In the genomic region with DNA sequence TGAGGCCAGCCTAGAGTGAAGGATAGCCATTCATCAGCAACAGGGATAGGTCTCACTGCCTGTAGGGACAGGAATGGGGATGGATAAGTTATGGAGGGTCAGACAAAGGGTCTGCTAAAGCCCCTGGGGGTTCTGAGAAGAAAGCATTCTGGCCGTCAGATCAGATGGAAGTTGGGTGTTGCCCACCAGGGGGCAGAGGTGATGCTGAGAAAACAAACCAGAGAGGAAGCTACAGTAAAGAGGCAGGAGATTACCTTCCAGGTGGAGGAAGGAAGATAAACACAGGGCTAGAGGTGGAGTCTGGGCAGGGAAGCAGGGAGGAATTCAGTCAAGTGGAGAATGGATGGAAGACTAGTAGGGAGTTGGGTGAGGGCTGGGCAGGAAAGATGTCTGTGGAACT, we compare ENCODE assay signal across 9 mouse cellular contexts. TPM values are rescaled to one million over a fixed set of nuclear protein-coding genes. Genes with fewer than 3 reads are reported as not detected.
DNase-seq lines count a peak whose midpoint lies in the region; ATAC-seq and TF ChIP-seq lines count a peak whose summit lies in the region.
"Had no signal": no experiment of that assay in that cellular context is flagged by ENCODE, and none has a peak within 500 bp of the region (broad histone marks: within the 10 kb centered on the region; RNA-seq: fewer than 3 reads in every experiment).

No protein-coding gene starts in this region.

- peak; percentile 45; the same call in 1 of the 2 replicates for TF ChIP-seq CTCF in kidney, adult 2 months (conservative IDR thresholded peaks at IDR 0.05; ENCODE audit: insufficient read depth, insufficient read length, low read depth, low read length)

- ATAC-seq in heart, embryonic 11.5 days (replicated peaks; ENCODE audit: insufficient number of reproducible peaks, low FRiP score, low TSS enrichment) = no peak

- DNase-seq in heart, postnatal 14 days = peak; percentile 8 to 12
- peak; percentile 8 for DNase-seq in thymus, postnatal 14 days
- no peak for DNase-seq in thymus, adult 18-20 months
- peak; percentile 24 for DNase-seq in kidney, adult 2 months
- peak; percentile 41 for DNase-seq in thymus, postnatal 4 days
- no peak for DNase-seq in urinary bladder, postnatal 25 days (ENCODE audit: low spot score)
- no peak for DNase-seq in ovary, postnatal 10 days (ENCODE audit: low spot score)

- H3K27ac ChIP-seq in heart, embryonic 11.5 days (ENCODE audit: low read depth, low read length) = no peak overlapping the region
- H3K27ac ChIP-seq in kidney, adult 2 months (ENCODE audit: insufficient read depth, low read depth, low read length) = no peak overlapping the region
- H3K27ac ChIP-seq: stomach, embryonic 15.5 days had no signal

- H3K9me3 ChIP-seq in heart, embryonic 11.5 days (replicated peaks; ENCODE audit: control insufficient read depth, low read length) = no peaks in the 10 kb centered on the region
- H3K9me3 ChIP-seq: stomach, embryonic 15.5 days had no signal

- peaks cover 6% of the 10 kb centered on the region; the same call in 1 of the 2 replicates for H3K27me3 ChIP-seq in heart, embryonic 11.5 days (ENCODE audit: control insufficient read depth, insufficient read depth, low read length)
- no peaks in the 10 kb centered on the region for H3K27me3 ChIP-seq in kidney, adult 2 months (replicated peaks; ENCODE audit: control insufficient read depth, insufficient read depth, low read length)
- H3K27me3 ChIP-seq: stomach, embryonic 15.5 days had no signal

- no peak overlapping the region for H3K4me3 ChIP-seq in heart, embryonic 11.5 days (ENCODE audit: low read depth, low read length)
- H3K4me3 ChIP-seq in kidney, adult 2 months (ENCODE audit: insufficient read depth, low read depth, low read length) = no peak overlapping the region
- H3K4me3 ChIP-seq: stomach, embryonic 15.5 days had no signal

- intact Hi-C loops in heart, postnatal 14 days (cut with DNase I) = loop anchor here (2.0 kb wide), 1 partner anchor 105 kb away; no protein-coding TSS in a partner anchor

- no peaks in the 10 kb centered on the region for H3K4me1 ChIP-seq in heart, embryonic 11.5 days (ENCODE audit: control insufficient read depth, insufficient read depth, low read length)
- no peaks in the 10 kb centered on the region for H3K4me1 ChIP-seq in kidney, adult 2 months (ENCODE audit: control insufficient read depth, insufficient read depth, low read length)
- H3K4me1 ChIP-seq: stomach, embryonic 15.5 days had no signal

- no peaks in the 10 kb centered on the region for H3K36me3 ChIP-seq in heart, embryonic 11.5 days (ENCODE audit: control insufficient read depth, insufficient read depth, low read length)
- no peaks in the 10 kb centered on the region for H3K36me3 ChIP-seq in kidney, adult 2 months (ENCODE audit: control insufficient read depth, insufficient read depth, low read length)
- H3K36me3 ChIP-seq: stomach, embryonic 15.5 days had no signal

- WGBS in heart, embryonic 11.5 days (ENCODE audit: insufficient replicate concordance) = 7% methylated on average over 1 of the region's 1 CpGs
- WGBS in kidney, adult 2 months = 3% methylated on average over 1 of the region's 1 CpGs

- H3K9ac ChIP-seq in heart, embryonic 11.5 days (ENCODE audit: low read depth, low read length) = no peak overlapping the region
- H3K9ac ChIP-seq: stomach, embryonic 15.5 days had no signal

- no peak overlapping the region for H3K4me2 ChIP-seq in heart, embryonic 11.5 days
- H3K4me2 ChIP-seq: stomach, embryonic 15.5 days had no signal

- TF ChIP-seq POLR2A in kidney, adult 2 months (IDR thresholded peaks at IDR 0.05; ENCODE audit: low read depth, low read length) = no peak

RNA-seq across cellular contexts. Expression of gene Adra2c, which starts 33.9 kb away (rescaled TPM):
- under 1 TPM; 0.27 to 0.36 TPM for total RNA-seq in heart, postnatal 14 days (2021)
- 0.04 TPM in 1 of 2 replicates, not detected in the other for polyA plus RNA-seq in heart, embryonic 11.5 days (2014; fragmentation: Nextera tagmentation; extraction: Ambion mirVana)
- polyA plus RNA-seq in kidney, adult 2 months (2012; rRNA removed) = 1.8 and 2.1 TPM in 2 replicates

Comparison
In these comparisons a context has a peak if more than half of its experiments do, and no peak if none do; other contexts are left out.
1. DNase-seq: peak in heart, postnatal 14 days (2 of 2), thymus, postnatal 14 days (single experiment), kidney, adult 2 months (single experiment) and thymus, postnatal 4 days (single experiment); none in thymus, adult 18-20 months (0 of 2), urinary bladder, postnatal 25 days (single experiment) and ovary, postnatal 10 days (single experiment).